Mouse (Mus musculus): Measurements from ENCODE around the gene Il4. TPM values are rescaled to one million over a fixed set of nuclear protein-coding genes. Genes with fewer than 3 reads are reported as not detected.

Gene Il4
- polyA plus RNA-seq, 1 experiment from 2014 or later = 0.72 TPM

DNA sequence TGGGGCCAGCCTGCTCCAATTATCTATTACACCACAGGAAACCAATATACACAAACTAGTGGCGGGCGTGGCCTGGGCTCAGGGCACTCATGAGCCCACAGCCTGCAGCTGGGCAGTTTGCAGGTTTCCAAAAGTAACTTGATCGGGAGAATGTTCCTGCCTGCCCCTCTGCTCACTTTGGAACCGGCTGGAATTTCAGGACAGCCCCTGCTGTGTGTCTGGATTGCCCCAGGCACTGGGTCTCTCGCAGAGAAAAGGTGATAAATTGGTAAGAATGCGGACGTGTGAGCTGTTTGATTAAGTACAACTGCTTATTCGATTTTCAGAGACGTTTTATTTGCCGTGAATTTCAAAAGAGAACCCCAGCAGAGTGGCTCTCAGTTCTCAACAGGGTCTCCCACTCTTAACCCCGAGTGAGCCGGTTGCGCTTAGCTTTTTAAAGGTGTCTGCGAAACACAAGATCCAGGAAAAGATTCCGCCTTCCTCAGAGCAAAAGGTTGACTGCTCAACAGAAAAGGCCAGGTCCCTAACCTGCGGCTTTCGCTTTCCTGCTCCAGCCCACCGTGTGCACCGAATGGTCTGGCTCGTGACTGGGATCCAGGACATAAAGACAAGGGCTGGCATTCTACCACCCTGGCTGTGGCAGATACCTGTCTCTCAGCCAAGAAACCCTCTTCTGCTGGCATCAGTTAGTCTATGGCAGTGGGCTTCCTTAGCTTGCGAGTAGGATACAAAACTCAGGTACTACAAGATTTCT, 18.8 kb upstream of the Il4 start:
- Histone ChIP-seq H3K36me3 (no peaks in the 10 kb centered on the region), H3K4me3 (peak overlapping the region; percentile 33), H3K27ac (no peak overlapping the region), H3K4me1 (peaks cover 31% of the 10 kb centered on the region), H3K27me3 (ENCODE audit: insufficient read depth, poor library complexity, severe bottlenecking) (peaks cover 46% of the 10 kb centered on the region), H3K9me3 (no peaks in the 10 kb centered on the region)
- no peak for DNase-seq (ENCODE audit: low spot score)
- WGBS = 12% methylated on average over 21 of the region's 21 CpGs

DNA sequence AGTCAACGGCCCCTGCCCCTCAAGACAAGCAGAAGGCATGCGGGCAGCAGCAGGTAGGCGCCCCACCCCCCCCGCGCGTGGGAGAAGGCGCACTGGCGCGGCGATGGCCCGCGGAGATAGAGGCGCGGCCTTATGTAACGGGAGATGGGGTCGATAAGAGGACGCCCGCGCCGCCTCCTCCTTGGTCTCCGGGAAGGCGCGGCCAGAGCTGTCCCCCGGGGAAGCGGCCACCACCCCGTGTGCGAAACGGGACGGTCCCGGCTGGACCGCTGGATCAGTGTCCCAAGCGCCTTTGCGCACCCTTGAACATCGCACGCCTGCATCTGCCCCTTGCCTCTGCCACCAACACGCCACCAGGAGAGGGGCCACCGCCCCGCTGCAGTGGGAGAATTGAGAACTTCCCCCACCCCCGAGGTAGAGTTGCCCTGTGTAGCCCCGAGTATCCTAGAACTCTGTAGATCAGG, 17.7 kb upstream of the Il4 start:
- no peaks in the 10 kb centered on the region for H3K36me3 ChIP-seq
- peaks cover 29% of the 10 kb centered on the region for H3K4me1 ChIP-seq
- 1% methylated on average over 40 of the region's 40 CpGs for WGBS
- H3K27ac ChIP-seq = peak overlapping the region; percentile 63; the same call in 1 of the 2 replicates
- DNase-seq (ENCODE audit: low spot score) = no peak
- no peaks in the 10 kb centered on the region for H3K9me3 ChIP-seq
- H3K27me3 ChIP-seq (ENCODE audit: insufficient read depth, poor library complexity, severe bottlenecking) = peaks cover 52% of the 10 kb centered on the region
- H3K4me3 ChIP-seq = peak overlapping the region; percentile 57

DNA sequence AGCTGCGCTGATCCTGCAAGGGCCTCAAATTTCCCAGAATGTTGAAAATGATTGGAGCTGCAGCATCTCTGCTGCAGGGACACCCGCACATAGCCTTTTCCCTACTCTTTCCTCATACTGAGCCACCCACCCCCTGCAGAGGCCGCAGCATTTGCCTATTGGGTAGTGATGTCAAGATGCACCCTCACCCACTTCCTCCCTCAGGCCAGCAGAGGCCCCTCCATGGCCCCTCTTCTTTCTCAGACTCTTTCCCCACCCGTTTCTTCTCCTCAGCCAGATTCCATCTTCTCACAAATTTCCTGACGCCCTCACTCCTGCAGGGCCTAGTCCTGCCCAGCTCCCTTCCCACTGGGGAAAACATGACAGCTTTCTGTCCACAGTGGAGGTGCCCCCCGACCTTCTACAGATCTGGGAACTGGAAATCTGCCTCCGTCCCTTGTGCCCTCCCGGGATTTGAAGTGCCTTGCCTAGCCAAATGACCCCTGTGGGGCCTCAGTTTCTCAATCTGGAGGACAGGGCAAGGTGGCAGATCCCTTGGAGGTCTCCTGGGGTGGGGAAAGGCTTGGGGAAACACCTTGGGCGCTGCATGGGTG, 17.2 kb upstream of the Il4 start:
- Histone ChIP-seq H3K4me1 (peaks cover 24% of the 10 kb centered on the region), H3K4me3 (peak overlapping the region; percentile 57), H3K36me3 (no peaks in the 10 kb centered on the region), H3K27ac (peak overlapping the region; percentile 63; the same call in 1 of the 2 replicates), H3K27me3 (ENCODE audit: insufficient read depth, poor library complexity, severe bottlenecking) (peaks cover 52% of the 10 kb centered on the region), H3K9me3 (no peaks in the 10 kb centered on the region)
- DNase-seq (ENCODE audit: low spot score) = no peak
- 26% methylated on average over 9 of the region's 9 CpGs for WGBS

DNA sequence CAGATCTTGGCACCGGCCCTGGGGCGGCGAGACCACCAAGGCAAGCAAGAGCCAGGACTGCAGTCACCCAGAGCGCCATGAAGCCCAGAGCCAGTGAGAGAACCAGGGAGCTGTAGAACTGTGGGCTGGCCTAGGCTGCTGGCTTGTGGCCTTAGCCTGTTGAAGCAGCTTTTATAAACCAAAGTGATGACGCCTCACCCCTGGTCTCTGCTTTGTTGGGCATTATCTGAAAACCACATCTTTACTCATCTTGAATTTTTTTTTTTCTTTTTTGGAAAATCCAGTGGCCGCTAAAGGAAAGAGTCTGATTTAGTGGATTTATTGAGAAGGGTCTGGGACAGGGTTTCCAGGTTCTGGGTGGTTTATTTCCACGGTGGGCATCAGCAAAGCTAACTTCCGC, 16.1 kb upstream of the Il4 start, which contains the start of gene Il13:
Gene Il13, minus strand, starts transcription at position 147 of the 400 bp plus-strand sequence.
- no peak for DNase-seq (ENCODE audit: low spot score)
- Histone ChIP-seq H3K9me3 (no peaks in the 10 kb centered on the region), H3K27me3 (ENCODE audit: insufficient read depth, poor library complexity, severe bottlenecking) (peaks cover 52% of the 10 kb centered on the region), H3K4me1 (peaks cover 24% of the 10 kb centered on the region), H3K27ac (no peak within 1 kb of the TSS), H3K36me3 (no peaks in the 10 kb centered on the region), H3K4me3 (no peak within 1 kb of the TSS; the same call in 1 of the 2 replicates)
- 89% methylated on average over 8 of the region's 8 CpGs for WGBS

DNA sequence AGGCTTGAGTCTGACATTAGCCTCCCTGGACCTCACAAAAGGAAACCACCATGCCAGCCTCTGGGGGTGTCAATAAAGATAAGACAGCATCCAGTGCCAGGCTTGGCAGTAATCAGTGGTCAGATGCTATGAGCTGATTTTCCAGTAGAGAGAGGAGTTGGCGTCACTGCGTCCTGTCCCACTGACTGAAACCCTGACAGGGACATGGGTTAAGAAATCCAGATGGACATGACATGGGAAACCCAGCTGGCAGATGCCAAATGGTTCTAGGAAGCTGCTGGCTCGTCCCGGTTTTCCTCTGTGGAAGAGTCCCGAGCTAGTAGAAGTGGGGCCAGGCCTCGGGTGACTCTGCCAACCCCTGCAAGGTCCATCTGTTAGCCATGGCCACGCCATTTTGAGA, 15.2 kb upstream of the Il4 start:
- Histone ChIP-seq H3K27ac (no peak overlapping the region), H3K9me3 (no peaks in the 10 kb centered on the region), H3K36me3 (no peaks in the 10 kb centered on the region), H3K4me3 (no peak overlapping the region), H3K27me3 (ENCODE audit: insufficient read depth, poor library complexity, severe bottlenecking) (peaks cover 52% of the 10 kb centered on the region), H3K4me1 (peaks cover 24% of the 10 kb centered on the region)
- 84% methylated on average over 7 of the region's 7 CpGs for WGBS
- DNase-seq (ENCODE audit: low spot score) = no peak

DNA sequence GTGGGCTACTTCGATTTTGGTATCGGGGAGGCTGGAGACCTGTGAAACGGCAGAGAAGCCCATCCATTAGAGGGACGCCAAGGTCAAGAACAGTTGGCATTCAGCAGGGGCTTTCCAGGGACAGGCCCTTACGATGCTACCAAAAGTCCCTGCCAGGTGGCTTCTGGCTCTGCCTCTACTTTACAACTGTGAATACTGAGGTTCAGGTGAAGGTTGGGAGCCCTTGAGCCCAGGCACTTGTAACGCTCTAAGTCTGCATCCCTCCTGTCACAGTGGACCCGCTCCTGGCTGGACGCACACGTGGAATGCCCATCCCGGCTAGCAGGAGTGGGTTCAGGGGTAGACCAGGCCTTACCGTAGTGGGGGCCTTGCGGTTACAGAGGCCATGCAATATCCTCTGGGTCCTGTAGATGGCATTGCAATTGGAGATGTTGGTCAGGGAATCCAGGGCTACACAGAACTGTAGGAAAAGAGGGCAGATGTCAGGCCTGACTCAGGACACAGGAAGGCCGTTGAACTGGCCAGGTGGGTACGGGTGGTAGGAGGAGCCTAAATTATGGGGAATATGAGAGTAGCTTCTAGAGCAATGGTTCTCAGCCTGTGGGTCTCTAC, 13.8 kb upstream of the Il4 start:
- Histone ChIP-seq H3K27ac (no peak overlapping the region), H3K4me1 (peaks cover 21% of the 10 kb centered on the region), H3K9me3 (no peaks in the 10 kb centered on the region), H3K27me3 (ENCODE audit: insufficient read depth, poor library complexity, severe bottlenecking) (peaks cover 44% of the 10 kb centered on the region), H3K36me3 (no peaks in the 10 kb centered on the region), H3K4me3 (no peak overlapping the region)
- 68% methylated on average over 14 of the region's 14 CpGs for WGBS
- DNase-seq (ENCODE audit: low spot score) = no peak

DNA sequence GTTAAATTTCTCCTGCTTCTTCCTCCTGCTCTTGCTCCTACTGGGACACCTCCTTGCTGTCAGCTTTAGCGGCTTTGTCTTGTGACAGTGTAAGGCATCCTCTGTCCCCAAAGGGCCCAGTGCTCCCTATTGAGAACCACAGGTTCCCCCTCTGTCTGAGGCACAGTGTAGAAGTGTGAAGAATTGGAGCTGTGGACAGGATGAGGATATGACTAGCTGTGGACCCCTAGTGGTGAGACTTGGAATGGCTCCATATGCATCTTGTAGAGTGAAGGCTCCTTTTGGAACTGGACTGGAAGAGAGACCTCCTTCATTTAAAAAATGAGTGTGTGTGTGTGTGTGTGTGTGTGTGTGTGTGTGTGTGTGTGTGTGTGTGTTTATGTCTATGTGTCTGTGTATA, 9.4 kb upstream of the Il4 start:
- Histone ChIP-seq H3K27ac (no peak overlapping the region), H3K4me3 (no peak overlapping the region), H3K27me3 (ENCODE audit: insufficient read depth, poor library complexity, severe bottlenecking) (peaks cover 6% of the 10 kb centered on the region; the same call in 1 of the 2 replicates), H3K9me3 (no peaks in the 10 kb centered on the region), H3K4me1 (peaks cover 13% of the 10 kb centered on the region; the same call in 1 of the 2 replicates), H3K36me3 (no peaks in the 10 kb centered on the region)
- DNase-seq (ENCODE audit: low spot score) = peak; percentile 89
- WGBS = 10% methylated on average over 1 of the region's 1 CpGs

DNA sequence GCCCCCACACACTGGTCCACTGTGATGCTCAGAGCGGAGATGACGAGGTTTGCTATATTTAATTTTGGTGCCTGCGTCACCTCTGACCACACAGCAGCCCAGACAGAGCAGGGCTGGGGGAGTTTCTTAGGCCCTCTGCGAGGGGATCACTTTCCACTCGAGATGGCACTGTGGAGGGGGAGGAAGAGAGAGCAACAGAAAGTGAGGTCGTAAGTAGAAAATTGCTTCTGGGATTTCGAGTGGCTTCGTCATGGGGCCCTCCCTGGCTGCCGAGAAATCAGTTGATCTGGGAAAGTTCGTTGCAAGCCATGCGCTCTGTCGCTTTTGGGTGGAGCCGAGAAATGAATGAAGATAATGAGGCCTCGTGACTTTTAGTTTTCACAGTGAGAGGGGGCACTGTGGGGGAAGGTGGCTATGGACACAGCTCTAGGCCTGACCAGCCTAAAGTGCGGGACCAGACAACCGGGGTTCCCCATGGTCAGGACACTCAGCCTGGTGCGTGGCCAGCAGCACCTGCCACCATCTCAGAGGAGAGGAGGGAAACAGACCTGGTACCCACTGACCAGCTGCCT, 8.4 kb upstream of the Il4 start:
- no peaks in the 10 kb centered on the region for H3K9me3 ChIP-seq
- H3K4me3 ChIP-seq = no peak overlapping the region
- H3K27ac ChIP-seq = no peak overlapping the region
- DNase-seq (ENCODE audit: low spot score) = no peak
- H3K36me3 ChIP-seq = no peaks in the 10 kb centered on the region
- WGBS = 59% methylated on average over 17 of the region's 17 CpGs
- H3K4me1 ChIP-seq = peaks cover 13% of the 10 kb centered on the region; the same call in 1 of the 2 replicates
- H3K27me3 ChIP-seq (ENCODE audit: insufficient read depth, poor library complexity, severe bottlenecking) = peaks cover 5% of the 10 kb centered on the region; the same call in 1 of the 2 replicates

DNA sequence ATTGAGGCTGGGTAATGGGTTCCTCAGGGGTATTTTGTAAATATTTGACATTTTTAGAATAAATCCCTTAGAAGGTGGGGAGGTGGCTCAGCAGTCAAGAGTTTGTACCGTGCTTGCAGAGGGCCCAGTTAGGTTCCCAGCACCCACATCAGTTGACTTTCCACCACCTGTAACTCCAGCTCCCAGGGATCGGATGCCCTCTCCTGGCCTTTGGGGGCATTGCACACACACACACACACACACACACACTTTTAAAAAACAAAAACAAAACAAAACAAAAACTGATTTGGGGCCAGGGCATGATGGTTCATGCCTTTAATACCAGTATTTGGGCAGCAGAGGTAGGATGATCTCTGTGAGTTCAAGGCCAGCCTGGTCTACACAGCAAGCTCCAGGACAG, 5.7 kb upstream of the Il4 start:
- H3K9me3 ChIP-seq = no peaks in the 10 kb centered on the region
- H3K36me3 ChIP-seq = no peaks in the 10 kb centered on the region
- DNase-seq (ENCODE audit: low spot score) = no peak
- WGBS = 91% methylated on average over 2 of the region's 2 CpGs
- H3K4me1 ChIP-seq = peaks cover 24% of the 10 kb centered on the region; the same call in 1 of the 2 replicates
- H3K4me3 ChIP-seq = no peak overlapping the region
- no peaks in the 10 kb centered on the region for H3K27me3 ChIP-seq (ENCODE audit: insufficient read depth, poor library complexity, severe bottlenecking)
- H3K27ac ChIP-seq = no peak overlapping the region

DNA sequence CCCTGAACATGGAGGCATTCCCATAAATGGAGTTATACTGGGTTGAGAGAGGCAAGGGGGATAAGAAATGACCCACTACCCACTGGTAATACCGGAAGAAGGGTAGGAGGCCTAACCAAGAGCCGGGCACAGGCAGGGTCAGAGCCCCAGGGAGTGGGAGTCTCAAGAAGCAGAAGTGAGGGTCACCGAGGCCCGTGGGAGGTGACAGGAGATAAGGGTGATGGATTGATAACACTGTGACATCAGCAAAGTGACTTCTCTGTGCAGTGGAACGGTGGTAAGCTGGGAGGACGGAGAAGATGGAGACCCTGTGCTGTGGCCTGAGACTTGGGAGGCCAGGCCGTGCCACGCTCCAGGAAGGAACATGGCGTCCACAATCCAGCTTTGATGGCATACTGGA, 5.1 kb upstream of the Il4 start:
- Histone ChIP-seq H3K4me1 (peaks cover 24% of the 10 kb centered on the region; the same call in 1 of the 2 replicates), H3K27ac (no peak overlapping the region), H3K36me3 (no peaks in the 10 kb centered on the region), H3K9me3 (no peaks in the 10 kb centered on the region), H3K27me3 (ENCODE audit: insufficient read depth, poor library complexity, severe bottlenecking) (no peaks in the 10 kb centered on the region), H3K4me3 (no peak overlapping the region)
- no peak for DNase-seq (ENCODE audit: low spot score)
- WGBS = 75% methylated on average over 9 of the region's 9 CpGs

DNA sequence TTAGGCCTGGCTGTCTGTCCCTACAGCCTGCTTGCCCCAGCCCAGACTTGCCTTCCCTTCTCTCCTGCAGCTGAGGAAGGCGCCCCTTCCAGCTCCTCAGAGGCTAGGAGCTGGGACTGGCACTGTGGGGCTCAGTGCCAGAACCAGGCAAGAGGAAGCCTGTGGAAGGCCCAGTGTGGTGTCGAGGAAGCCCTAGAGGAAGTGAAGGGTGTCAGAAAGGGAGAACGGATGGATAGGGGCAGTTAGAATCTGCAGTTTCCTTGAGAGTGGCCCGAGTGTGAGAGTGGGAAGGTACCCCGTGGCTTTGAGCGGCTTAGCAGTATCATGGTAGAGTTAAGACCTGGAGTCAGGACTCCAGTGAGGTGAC, 4.0 kb upstream of the Il4 start:
- 68% methylated on average over 6 of the region's 6 CpGs for WGBS
- no peaks in the 10 kb centered on the region for H3K9me3 ChIP-seq
- no peak for DNase-seq (ENCODE audit: low spot score)
- no peak overlapping the region for H3K27ac ChIP-seq
- no peaks in the 10 kb centered on the region for H3K36me3 ChIP-seq
- H3K27me3 ChIP-seq (ENCODE audit: insufficient read depth, poor library complexity, severe bottlenecking) = no peaks in the 10 kb centered on the region
- no peak overlapping the region for H3K4me3 ChIP-seq
- peaks cover 28% of the 10 kb centered on the region; the same call in 1 of the 2 replicates for H3K4me1 ChIP-seq

DNA sequence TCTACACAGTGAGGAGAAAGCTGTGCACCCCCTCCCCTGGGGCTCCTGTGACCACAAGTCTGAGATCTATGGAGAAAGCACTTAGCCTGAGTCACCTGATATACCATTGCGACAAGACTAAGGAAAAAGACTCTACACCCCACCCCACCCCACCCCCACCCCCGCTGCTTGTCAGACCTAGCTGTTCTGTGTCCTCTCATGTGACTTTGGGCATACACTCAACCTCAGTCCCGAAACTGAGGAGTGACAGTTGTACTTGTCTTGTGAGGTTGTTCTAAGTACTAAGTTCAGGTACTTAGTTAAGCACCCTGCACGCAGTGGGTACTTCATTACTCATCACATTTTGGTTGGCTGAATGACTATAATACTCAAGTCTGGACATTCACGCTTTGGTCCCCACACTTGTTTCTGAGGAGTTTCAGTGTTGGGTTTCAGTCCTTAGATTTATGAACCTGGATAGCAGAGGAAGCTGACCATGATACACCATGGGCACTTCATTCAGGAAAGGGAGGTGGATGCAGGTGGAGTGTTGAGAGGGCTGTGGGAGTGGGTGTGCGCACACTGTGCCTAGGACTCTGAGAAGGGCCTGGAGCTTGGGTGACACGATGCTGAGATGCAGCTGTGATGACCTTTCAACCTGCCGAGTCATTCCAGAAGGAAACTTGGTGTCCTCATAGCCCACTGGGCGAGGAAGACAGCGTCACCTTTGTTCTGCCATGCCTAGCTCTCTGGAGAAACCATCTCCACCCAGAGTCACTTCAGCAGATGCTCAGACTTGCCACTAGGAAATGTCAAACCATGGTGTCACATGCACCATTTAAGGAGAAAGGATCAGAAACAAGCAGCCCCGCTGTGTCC, 3.3 kb upstream of the Il4 start:
- no peak overlapping the region for H3K4me3 ChIP-seq
- WGBS = 77% methylated on average over 11 of the region's 11 CpGs
- no peak overlapping the region for H3K27ac ChIP-seq
- DNase-seq (ENCODE audit: low spot score) = no peak
- no peaks in the 10 kb centered on the region for H3K36me3 ChIP-seq
- no peaks in the 10 kb centered on the region for H3K27me3 ChIP-seq (ENCODE audit: insufficient read depth, poor library complexity, severe bottlenecking)
- H3K9me3 ChIP-seq = no peaks in the 10 kb centered on the region
- peaks cover 25% of the 10 kb centered on the region; the same call in 1 of the 2 replicates for H3K4me1 ChIP-seq
